Mouse (Mus musculus) olfactory bulb, adult 2 months (tissue): ENCODE results near the gene Ddx54.

Experiments used
- CTCF ChIP-seq: fragments of 200-500 bp; IDR thresholded peaks from 2 replicates; pipeline ENCODE4 v1.5.1; 2012; ENCODE audit warnings: low read depth, mild to moderate bottlenecking, low read length, moderate library complexity; ENCODE audit not compliant: insufficient read depth
- POLR2A ChIP-seq: fragments of 200-500 bp; IDR thresholded peaks from 2 replicates; pipeline ENCODE4 v1.6.1; 2012; ENCODE audit warnings: mild to moderate bottlenecking, low read depth, low read length, moderate library complexity; ENCODE audit not compliant: insufficient read depth

DNA sequence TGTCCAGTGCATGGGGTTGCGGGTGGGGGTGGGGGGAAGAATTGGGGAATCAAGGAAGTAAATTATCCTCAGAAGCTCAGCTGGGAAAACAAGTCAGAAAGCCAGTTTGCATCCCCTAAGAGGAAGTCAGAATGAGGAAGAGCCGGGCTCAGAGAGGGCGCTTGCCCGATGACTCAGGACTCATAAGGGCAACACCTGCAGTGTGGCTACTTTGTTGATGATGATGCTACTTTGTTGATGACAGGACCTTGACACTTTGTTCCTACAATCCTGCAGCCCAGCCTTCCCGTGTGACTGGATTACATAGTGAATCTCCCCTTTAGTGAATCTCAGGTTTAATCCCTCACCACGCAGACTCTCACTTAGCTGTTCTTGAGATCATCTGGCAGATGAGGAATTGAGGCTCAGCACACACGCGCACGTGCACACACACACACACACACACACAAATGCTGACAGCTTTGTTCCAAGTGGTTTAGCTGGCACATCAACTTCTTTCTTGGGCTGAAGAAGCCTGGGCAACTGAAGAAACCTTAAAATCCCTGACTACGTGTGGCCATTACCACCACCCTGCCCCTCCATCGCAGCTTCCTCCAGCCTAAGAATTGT is 42.1 kb upstream of the Ddx54 start:
- TF ChIP-seq CTCF, result no peak
- TF ChIP-seq POLR2A, result no peak
